Mouse (Mus musculus): ENCODE measurements around the gene Bmp2k. TPM values are rescaled to one million over a fixed set of nuclear protein-coding genes. Genes with fewer than 3 reads are reported as not detected.

Gene Bmp2k
- total and polyA plus RNA-seq, 3 experiments, result 7.9 to 9.1 (median 8.9) TPM

- Histone ChIP-seq H3K4me1 (ENCODE audit: control insufficient read depth in 1 of 2, insufficient read depth in 2 of 2) (peaks cover 16 to 33% of the 10 kb centered on the region in 2 experiments), H3K27ac (ENCODE audit: insufficient read depth, low read depth) (no peak overlapping the region), H3K27me3 (replicated peaks) (no peaks in the 10 kb centered on the region), H3K79me2 (replicated peaks; ENCODE audit: control insufficient read depth, extremely low read depth, insufficient read depth, poor library complexity, severe bottlenecking) (no peaks in the 10 kb centered on the region), H3K9ac (ENCODE audit: insufficient read depth, low read depth) (no peak overlapping the region), H3K4me2 (ENCODE audit: insufficient read depth, low read depth, poor library complexity, severe bottlenecking) (no peak overlapping the region), H3K9me3 (replicated peaks; ENCODE audit: low read length) (no peaks in the 10 kb centered on the region), H3K4me3 (replicated peaks in 1 of 3; ENCODE audit: low read depth in 2 of 3, low read length in 2 of 3, poor library complexity in 1 of 3) (no peak overlapping the region), H3K36me3 (replicated peaks in 1 of 2; ENCODE audit: control insufficient read depth in 1 of 2, insufficient read depth in 1 of 2, low read length in 1 of 2) (no peaks in the 10 kb centered on the region)
- in situ Hi-C loops (cut with MboI; ENCODE audit: low pct_ligation_motif_present, low pct_unique_long_range_greater_than_20kb, low sequenced_read_pairs) (no loop called here), dilution Hi-C loops (cut with MboI; ENCODE audit: extremely low pct_ligation_motif_present, extremely low pct_unique_long_range_greater_than_20kb, low sequenced_read_pairs) (no loop called here)
- TF ChIP-seq MAZ (IDR thresholded peaks at IDR 0.05; ENCODE audit: low read depth, low read length) (no peak), TBP (conservative IDR thresholded peaks at IDR 0.05; ENCODE audit: low read depth, low read length) (no peak), MYC (IDR thresholded peaks at IDR 0.05; ENCODE audit: low read depth, low read length) (no peak)
- no peak for DNase-seq (ENCODE audit: extremely low read depth)
These were observed 6.3 kb upstream of the Bmp2k start for GRCm38 (mm10) chr5:96991156-96991555.

GRCm38 (mm10) chr5:96992651-96993050 lies 4.8 kb upstream of the Bmp2k start:
- peaks cover 14 to 38% of the 10 kb centered on the region in 2 experiments for H3K4me1 ChIP-seq (ENCODE audit: control insufficient read depth in 1 of 2, insufficient read depth in 2 of 2)
- no peak overlapping the region for H3K4me3 ChIP-seq (replicated peaks in 1 of 3; ENCODE audit: low read depth in 2 of 3, low read length in 2 of 3, poor library complexity in 1 of 3)
- peaks cover under 1% of the 10 kb centered on the region; the same call in 1 of the 2 replicates for H3K79me2 ChIP-seq (replicated peaks; ENCODE audit: control insufficient read depth, extremely low read depth, insufficient read depth, poor library complexity, severe bottlenecking)
- dilution Hi-C loops (cut with MboI; ENCODE audit: extremely low pct_ligation_motif_present, extremely low pct_unique_long_range_greater_than_20kb, low sequenced_read_pairs) (no loop called here), in situ Hi-C loops (cut with MboI; ENCODE audit: low pct_ligation_motif_present, low pct_unique_long_range_greater_than_20kb, low sequenced_read_pairs) (no loop called here)
- peak overlapping the region; percentile 49 for H3K9ac ChIP-seq (ENCODE audit: insufficient read depth, low read depth)
- no peaks in the 10 kb centered on the region for H3K9me3 ChIP-seq (replicated peaks; ENCODE audit: low read length)
- H3K27ac ChIP-seq (ENCODE audit: insufficient read depth, low read depth), result peak overlapping the region; percentile 61; the same call in 1 of the 2 replicates
- H3K4me2 ChIP-seq (ENCODE audit: insufficient read depth, low read depth, poor library complexity, severe bottlenecking), result peak overlapping the region; percentile 82; the same call in 1 of the 2 replicates
- H3K27me3 ChIP-seq (replicated peaks), result no peaks in the 10 kb centered on the region
- H3K36me3 ChIP-seq (replicated peaks in 1 of 2; ENCODE audit: control insufficient read depth in 1 of 2, insufficient read depth in 1 of 2, low read length in 1 of 2), result no peaks in the 10 kb centered on the region
- TF ChIP-seq MXI1 (IDR thresholded peaks at IDR 0.05; ENCODE audit: low read depth, low read length) (no peak), ZKSCAN1 (IDR thresholded peaks at IDR 0.05; ENCODE audit: borderline replicate concordance, low read depth, low read length) (no peak)
- no peak for DNase-seq (ENCODE audit: extremely low read depth)

GRCm38 (mm10) chr5:96993057-96993456 lies 4.4 kb upstream of the Bmp2k start:
- H3K9ac ChIP-seq (ENCODE audit: insufficient read depth, low read depth), result peak overlapping the region; percentile 49
- H3K79me2 ChIP-seq (replicated peaks; ENCODE audit: control insufficient read depth, extremely low read depth, insufficient read depth, poor library complexity, severe bottlenecking), result peaks cover 5% of the 10 kb centered on the region
- H3K27me3 ChIP-seq (replicated peaks), result no peaks in the 10 kb centered on the region
- no peak overlapping the region for H3K4me3 ChIP-seq (replicated peaks in 1 of 3; ENCODE audit: low read depth in 2 of 3, low read length in 2 of 3, poor library complexity in 1 of 3)
- in situ Hi-C loops (cut with MboI; ENCODE audit: low pct_ligation_motif_present, low pct_unique_long_range_greater_than_20kb, low sequenced_read_pairs), result no loop called here
- H3K27ac ChIP-seq (ENCODE audit: insufficient read depth, low read depth), result peak overlapping the region; percentile 61; the same call in 1 of the 2 replicates
- H3K4me1 ChIP-seq (ENCODE audit: control insufficient read depth in 1 of 2, insufficient read depth in 2 of 2), result peaks cover 14 to 38% of the 10 kb centered on the region in 2 experiments
- no peaks in the 10 kb centered on the region for H3K36me3 ChIP-seq (replicated peaks in 1 of 2; ENCODE audit: control insufficient read depth in 1 of 2, insufficient read depth in 1 of 2, low read length in 1 of 2)
- H3K9me3 ChIP-seq (replicated peaks; ENCODE audit: low read length), result no peaks in the 10 kb centered on the region
- DNase-seq (ENCODE audit: extremely low read depth), result peak; percentile 74
- dilution Hi-C loops (cut with MboI; ENCODE audit: extremely low pct_ligation_motif_present, extremely low pct_unique_long_range_greater_than_20kb, low sequenced_read_pairs), result no loop called here
- H3K4me2 ChIP-seq (ENCODE audit: insufficient read depth, low read depth, poor library complexity, severe bottlenecking), result peak overlapping the region; percentile 82
- TF ChIP-seq POLR2A (IDR thresholded peaks at IDR 0.05; ENCODE audit: low read depth, low read length), result no peak
- peak; percentile 46; the same call in 1 of the 2 replicates for TF ChIP-seq MXI1 (IDR thresholded peaks at IDR 0.05; ENCODE audit: low read depth, low read length)
- no peak for TF ChIP-seq USF1 (IDR thresholded peaks at IDR 0.05; ENCODE audit: low read depth, low read length)
- TF ChIP-seq MAX (IDR thresholded peaks at IDR 0.05; ENCODE audit: low read length), result 0 out of 2 replicates have a peak, but pooled peaks have one; percentile 38
- TF ChIP-seq MAZ (IDR thresholded peaks at IDR 0.05; ENCODE audit: low read depth, low read length), result no peak
- no peak; the same call in 1 of the 2 replicates for TF ChIP-seq RAD21 (IDR thresholded peaks at IDR 0.05; ENCODE audit: low read depth, low read length)
- no peak for TF ChIP-seq CTCF (conservative IDR thresholded peaks at IDR 0.05 in 1 of 2, IDR thresholded peaks at IDR 0.05 in 1 of 2; ENCODE audit: low read depth in 2 of 2, low read length in 2 of 2)
- no peak for TF ChIP-seq ELF1 (IDR thresholded peaks at IDR 0.05; ENCODE audit: low read depth, low read length)
- TF ChIP-seq KAT2A (IDR thresholded peaks at IDR 0.05; ENCODE audit: insufficient replicate concordance, low read length), result no peak
- TF ChIP-seq JUN (IDR thresholded peaks at IDR 0.05; ENCODE audit: insufficient read depth, low read depth, low read length), result no peak; the same call in 1 of the 2 replicates
- TF ChIP-seq MYC (IDR thresholded peaks at IDR 0.05; ENCODE audit: low read depth, low read length), result no peak; the same call in 1 of the 2 replicates
- no peak for TF ChIP-seq SIN3A (IDR thresholded peaks at IDR 0.05; ENCODE audit: low read length)
- no peak for TF ChIP-seq ZC3H11A (IDR thresholded peaks at IDR 0.05; ENCODE audit: low read depth, low read length)
- TF ChIP-seq NELFE (IDR thresholded peaks at IDR 0.05; ENCODE audit: low read depth, low read length), result no peak
- peak; percentile 59; the same call in 1 of the 2 replicates for TF ChIP-seq CHD2 (IDR thresholded peaks at IDR 0.05; ENCODE audit: low read length)
- peak; percentile 72 for TF ChIP-seq ETS1 (conservative IDR thresholded peaks at IDR 0.05; ENCODE audit: low read depth, low read length)
- peak; percentile 72 for TF ChIP-seq MAFK (IDR thresholded peaks at IDR 0.05; ENCODE audit: insufficient replicate concordance, low read length)
- peak; percentile 96 for TF ChIP-seq ZNF384 (IDR thresholded peaks at IDR 0.05; ENCODE audit: low read depth, low read length)
- TF ChIP-seq ZKSCAN1 (IDR thresholded peaks at IDR 0.05; ENCODE audit: borderline replicate concordance, low read depth, low read length), result no peak
- peak; percentile 84 for TF ChIP-seq EP300 (IDR thresholded peaks at IDR 0.05; ENCODE audit: low read length)
- TF ChIP-seq MEF2A (IDR thresholded peaks at IDR 0.05; ENCODE audit: borderline replicate concordance, low read depth, low read length), result peak; percentile 60; the same call in 1 of the 2 replicates
- peak; percentile 84 for TF ChIP-seq BHLHE40 (IDR thresholded peaks at IDR 0.05; ENCODE audit: low read depth, low read length)
- TF ChIP-seq CHD1 (IDR thresholded peaks at IDR 0.05; ENCODE audit: low read depth, low read length), result no peak
- no peak for TF ChIP-seq PAX5 (IDR thresholded peaks at IDR 0.05; ENCODE audit: low read length)

Data from CH12.LX (cell line).